Mouse (Mus musculus) neural tube, embryonic 15.5 days (tissue): ENCODE measurements around the gene Tra2a. TPM values are rescaled to one million over a fixed set of nuclear protein-coding genes. Genes with fewer than 3 reads are reported as not detected.

Source experiments
- ATAC-seq: fragments of 200-750 bp; cut with Nextera tagmentation; 2 replicates; pipeline ENCODE4 v1.8.0; 2017; ENCODE audit warnings: mild to moderate bottlenecking, moderate TSS enrichment, moderate library complexity; ENCODE audit not compliant: low FRiP score
- H3K27ac ChIP-seq: fragments of 300-500 bp; sonication (generic); replicated peaks from 2 replicates; pipeline ENCODE4 v1.5.1; 2015; ENCODE audit warnings: mild to moderate bottlenecking, inconsistent platforms
- H3K27me3 ChIP-seq: fragments of 300-500 bp; sonication (generic); replicated peaks from 2 replicates; pipeline ENCODE4 v1.6.1; 2015; ENCODE audit warnings: inconsistent platforms
- H3K36me3 ChIP-seq: fragments of 300-500 bp; sonication (generic); 2 replicates; pipeline ENCODE4 v1.6.1; 2015; ENCODE audit warnings: inconsistent platforms
- H3K4me1 ChIP-seq: fragments of 300-500 bp; sonication (generic); 2 replicates; pipeline ENCODE4 v1.6.1; 2015; ENCODE audit warnings: inconsistent platforms
- H3K4me2 ChIP-seq: fragments of 300-500 bp; sonication (generic); 2 replicates; pipeline ENCODE4 v1.6.1; 2015; ENCODE audit warnings: inconsistent platforms, mild to moderate bottlenecking, moderate library complexity
- H3K4me3 ChIP-seq: fragments of 300-500 bp; sonication (generic); replicated peaks from 2 replicates; pipeline ENCODE4 v1.5.1; 2015; ENCODE audit warnings: mild to moderate bottlenecking, inconsistent platforms
- H3K9ac ChIP-seq: fragments of 300-500 bp; sonication (generic); replicated peaks from 2 replicates; pipeline ENCODE4 v1.6.1; 2015; ENCODE audit warnings: mild to moderate bottlenecking, inconsistent platforms
- H3K9me3 ChIP-seq: fragments of 300-500 bp; sonication (generic); replicated peaks from 2 replicates; pipeline ENCODE4 v1.6.1; 2016; ENCODE audit warnings: inconsistent platforms
- WGBS: fragments of 180-500 bp; shearing (Covaris S2); methylation state at CpG from one replicate; pipeline ENCODE4 v1.1.7; 2015; ENCODE audit warnings: mixed read lengths; 5-methylcytosine and 5-hydroxymethylcytosine counted together
- polyA plus RNA-seq: library from polyadenylated mRNA; unstranded; fragments of >200 nt; fragmentation: Nextera tagmentation; extraction: Ambion mirVana; gene quantifications from 2 replicates; pipeline ENCODE4 v1.2.1, GENCODE M21; 2015

Tra2a gene
- polyA plus RNA-seq, 1 experiment from 2014 or later: 109 TPM

DNA sequence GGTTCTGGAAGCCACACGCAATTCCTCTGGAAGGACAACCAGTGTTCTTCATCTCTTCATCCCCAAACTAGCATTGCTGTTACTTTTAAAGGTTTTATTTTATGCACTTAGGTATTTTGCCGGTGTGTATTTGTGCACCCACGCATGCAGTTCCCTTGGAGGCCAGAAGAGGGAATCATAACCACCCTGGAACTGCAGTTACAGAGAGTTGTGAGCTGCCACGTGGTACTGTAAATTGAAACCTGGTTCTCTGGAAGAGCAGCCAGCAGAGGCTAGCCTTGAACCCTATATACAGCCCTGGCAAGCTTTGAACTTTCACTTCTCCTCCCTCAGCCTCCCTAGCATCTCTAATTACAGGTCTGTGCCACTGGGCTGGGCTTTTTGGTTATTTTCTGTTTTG is 30.5 kb downstream of the Tra2a start:
- Histone ChIP-seq H3K27ac (no peak overlapping the region), H3K4me2 (no peak overlapping the region), H3K36me3 (no peaks in the 10 kb centered on the region), H3K4me3 (no peak overlapping the region), H3K9me3 (peaks cover 3% of the 10 kb centered on the region), H3K27me3 (no peaks in the 10 kb centered on the region), H3K4me1 (no peaks in the 10 kb centered on the region), H3K9ac (no peak overlapping the region)
- WGBS: 58% methylated on average over 4 of the region's 4 CpGs
- no peak for ATAC-seq

DNA sequence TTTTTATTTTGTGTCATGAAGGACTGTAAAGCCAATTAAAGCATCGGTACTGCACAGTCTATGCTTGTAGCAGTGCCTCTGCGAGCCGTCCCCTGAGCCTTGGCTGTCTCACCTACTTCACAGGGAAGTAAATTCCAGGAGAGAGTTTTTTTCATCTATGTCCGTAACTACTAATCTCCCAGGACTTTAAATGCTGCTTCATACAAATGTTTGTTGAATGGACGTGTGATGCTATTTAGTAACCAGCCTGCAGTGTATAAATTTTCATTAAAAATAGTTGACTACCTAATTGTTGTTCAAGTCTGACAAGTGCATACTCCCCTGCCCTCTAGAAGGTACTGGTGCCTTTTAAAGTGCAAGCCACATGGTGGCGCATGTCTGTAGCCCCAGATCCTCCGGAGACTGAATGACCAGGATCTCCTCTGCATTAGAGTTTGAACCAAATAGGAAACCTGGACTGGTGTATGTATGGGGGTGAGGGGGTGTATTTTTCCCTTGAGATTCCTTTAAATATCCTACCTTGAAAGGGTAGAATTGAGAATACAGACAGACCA is 35.6 kb downstream of the Tra2a start:
- peaks cover 3% of the 10 kb centered on the region for H3K4me1 ChIP-seq
- H3K9ac ChIP-seq: no peak overlapping the region
- no peak for ATAC-seq
- H3K9me3 ChIP-seq: no peaks in the 10 kb centered on the region
- no peak overlapping the region for H3K4me3 ChIP-seq
- H3K36me3 ChIP-seq: no peaks in the 10 kb centered on the region
- H3K27me3 ChIP-seq: no peaks in the 10 kb centered on the region
- H3K4me2 ChIP-seq: no peak overlapping the region
- no peak overlapping the region for H3K27ac ChIP-seq
- WGBS: 15% methylated on average over 7 of the region's 7 CpGs

DNA sequence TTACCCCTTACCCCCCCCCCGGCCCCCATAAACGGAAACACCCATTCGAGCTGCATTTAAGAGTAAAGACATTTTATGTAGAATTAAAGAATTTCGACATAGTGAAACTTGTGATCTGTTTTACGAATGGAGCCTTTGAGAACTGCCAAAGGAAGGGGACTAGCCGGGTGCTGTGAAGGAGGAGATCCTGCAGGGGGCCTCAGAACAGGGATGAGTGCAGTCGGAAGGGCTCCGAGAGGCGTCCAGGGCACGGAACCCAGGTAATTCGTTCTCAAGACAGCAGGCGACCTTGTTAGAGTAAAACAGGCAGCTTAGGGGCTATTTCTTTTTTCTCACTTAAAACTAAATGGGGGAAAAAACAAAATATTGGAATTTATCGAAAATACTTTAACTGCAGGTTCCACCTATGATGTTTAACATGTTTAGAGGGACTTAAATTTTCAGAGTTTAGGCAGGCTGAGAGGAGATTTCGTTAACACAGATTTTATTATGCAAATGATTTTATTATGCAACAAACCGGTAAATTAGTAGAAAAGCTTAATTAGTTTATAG is 36.6 kb downstream of the Tra2a start:
- no peak overlapping the region for H3K9ac ChIP-seq
- H3K27ac ChIP-seq: no peak overlapping the region
- H3K4me2 ChIP-seq: peak overlapping the region; percentile 33
- ATAC-seq: no peak; the same call in 1 of the 2 replicates
- H3K36me3 ChIP-seq: no peaks in the 10 kb centered on the region
- H3K27me3 ChIP-seq: no peaks in the 10 kb centered on the region
- H3K4me3 ChIP-seq: 0 out of 2 replicates have a peak overlapping the region, but pooled peaks have one; percentile 8
- H3K9me3 ChIP-seq: no peaks in the 10 kb centered on the region
- WGBS: 6% methylated on average over 15 of the region's 15 CpGs
- peaks cover 3% of the 10 kb centered on the region for H3K4me1 ChIP-seq

DNA sequence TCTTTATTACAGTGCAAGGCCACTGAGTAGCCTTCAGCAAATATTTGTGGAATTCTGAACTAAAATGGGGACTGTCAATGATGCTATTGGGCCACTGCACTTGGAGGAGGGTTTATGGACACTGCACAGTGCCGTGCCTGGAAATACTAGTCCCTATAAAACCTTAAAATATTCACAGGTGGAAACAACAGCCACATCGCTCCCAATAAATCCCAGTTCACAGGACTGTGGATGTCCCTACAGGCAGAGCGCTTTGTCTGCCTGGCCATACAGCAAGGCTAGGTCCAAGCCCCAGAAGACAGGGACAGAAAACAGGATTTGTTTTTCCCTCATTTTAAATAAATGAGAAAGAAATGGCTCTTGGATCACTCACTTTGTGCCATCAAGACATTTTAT is 38.1 kb downstream of the Tra2a start:
- H3K9me3 ChIP-seq: no peaks in the 10 kb centered on the region
- H3K27me3 ChIP-seq: no peaks in the 10 kb centered on the region
- no peak for ATAC-seq
- H3K4me3 ChIP-seq: no peak overlapping the region
- 47% methylated on average over 3 of the region's 3 CpGs for WGBS
- no peaks in the 10 kb centered on the region for H3K36me3 ChIP-seq
- H3K4me2 ChIP-seq: no peak overlapping the region
- no peak overlapping the region for H3K9ac ChIP-seq
- peaks cover 3% of the 10 kb centered on the region for H3K4me1 ChIP-seq
- H3K27ac ChIP-seq: no peak overlapping the region

DNA sequence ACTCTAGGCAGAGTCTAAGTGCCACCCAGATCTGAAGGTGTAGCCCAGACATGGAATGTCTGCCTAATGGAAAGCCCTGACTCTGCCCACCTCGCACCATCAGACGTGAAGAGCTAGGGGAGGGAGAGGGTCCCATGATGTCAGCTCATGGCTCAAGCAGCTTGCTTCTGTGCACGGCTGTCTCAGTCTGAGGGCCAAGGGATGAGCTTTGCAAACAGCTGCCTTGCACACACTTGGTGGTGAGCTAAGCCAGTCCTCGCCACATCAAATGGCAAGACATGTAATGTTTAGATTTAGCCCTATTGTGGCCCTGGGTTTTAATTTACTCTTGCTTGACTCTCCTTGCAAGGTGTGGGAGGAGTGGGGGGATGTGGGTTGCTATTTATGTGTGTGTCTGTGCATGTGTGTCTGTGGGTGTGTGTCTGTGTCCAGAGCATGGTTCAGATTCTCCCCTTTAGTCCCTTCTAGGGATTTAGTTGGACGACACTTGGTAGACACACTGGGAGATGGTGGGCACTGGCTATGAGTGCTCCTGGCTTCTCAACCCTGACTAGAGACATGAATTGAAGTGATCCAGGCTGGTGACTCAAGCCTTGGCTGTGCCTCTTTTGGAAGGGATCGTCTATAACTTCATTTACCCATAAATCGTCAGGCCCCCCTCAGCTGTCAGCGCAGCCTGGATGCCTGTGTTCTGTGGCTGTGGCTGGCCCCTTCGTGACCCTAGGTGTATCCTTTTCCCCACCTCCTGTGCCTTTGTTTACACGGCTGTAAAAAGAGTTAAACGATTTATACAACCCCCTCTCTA is 38.7 kb downstream of the Tra2a start:
- Histone ChIP-seq H3K36me3 (no peaks in the 10 kb centered on the region), H3K27ac (no peak overlapping the region), H3K4me2 (no peak overlapping the region), H3K9ac (no peak overlapping the region), H3K4me1 (peaks cover 3% of the 10 kb centered on the region), H3K27me3 (no peaks in the 10 kb centered on the region), H3K9me3 (no peaks in the 10 kb centered on the region), H3K4me3 (no peak overlapping the region)
- WGBS: 35% methylated on average over 11 of the region's 11 CpGs
- no peak for ATAC-seq

DNA sequence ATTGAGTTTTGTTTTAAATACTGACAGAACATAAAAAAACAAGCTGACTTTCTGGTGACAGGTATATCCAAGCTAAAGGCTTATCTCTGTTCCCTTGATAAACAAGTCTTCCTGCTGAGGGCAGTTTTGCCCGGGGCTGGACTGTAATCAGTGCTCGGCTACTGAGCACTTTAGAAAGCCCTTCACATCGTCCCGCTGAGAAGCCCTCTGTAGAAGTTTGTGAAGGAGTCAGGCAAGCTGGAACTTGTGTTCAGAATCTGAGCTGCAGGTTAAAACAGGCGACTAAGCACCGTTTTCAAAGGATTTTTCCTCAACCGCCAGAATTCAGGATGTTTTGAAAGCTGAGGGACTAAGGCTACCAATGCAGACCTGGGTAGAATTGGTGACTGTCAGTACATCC is 41.9 kb downstream of the Tra2a start:
- Histone ChIP-seq H3K4me2 (no peak overlapping the region), H3K9me3 (no peaks in the 10 kb centered on the region), H3K4me3 (no peak overlapping the region), H3K27ac (no peak overlapping the region), H3K36me3 (no peaks in the 10 kb centered on the region), H3K27me3 (no peaks in the 10 kb centered on the region), H3K9ac (no peak overlapping the region), H3K4me1 (peaks cover 9% of the 10 kb centered on the region)
- ATAC-seq: no peak
- 5% methylated on average over 7 of the region's 7 CpGs for WGBS

DNA sequence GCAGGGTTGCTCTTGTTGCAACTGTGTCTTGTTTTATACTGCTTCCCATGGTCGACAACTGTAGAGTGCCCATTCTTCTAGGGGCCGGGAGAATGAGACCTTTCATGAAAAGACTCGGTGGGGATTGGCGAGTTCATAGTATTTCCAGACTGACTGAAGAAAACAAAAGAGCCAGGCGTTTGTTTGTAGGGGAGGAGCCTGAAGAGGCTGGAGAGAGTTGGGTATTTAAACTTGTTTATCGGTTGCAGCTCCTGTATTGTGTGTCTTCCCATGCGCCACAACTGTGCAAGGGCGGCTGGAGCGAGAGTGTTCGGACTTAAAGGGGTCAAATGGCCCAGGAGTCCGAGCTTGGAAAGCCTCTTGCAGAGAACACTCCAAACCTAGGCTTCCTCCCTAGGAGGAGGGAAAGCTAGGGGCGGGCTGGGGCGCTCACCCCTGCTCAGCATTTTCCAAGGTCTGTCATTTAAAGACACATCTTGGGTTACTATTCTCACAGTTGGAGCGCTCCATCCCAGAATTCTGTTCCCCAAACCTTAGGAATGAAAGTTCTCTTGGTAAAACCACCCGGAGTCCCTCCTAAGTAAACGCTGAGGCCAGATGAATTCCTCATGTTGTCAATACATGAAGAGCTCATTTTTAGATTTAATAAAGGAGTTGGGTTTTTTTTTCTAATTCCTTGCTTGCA is 43.8 kb downstream of the Tra2a start:
- Histone ChIP-seq H3K36me3 (no peaks in the 10 kb centered on the region), H3K4me2 (no peak overlapping the region), H3K27ac (no peak overlapping the region), H3K4me1 (peaks cover 16% of the 10 kb centered on the region), H3K9ac (no peak overlapping the region), H3K4me3 (no peak overlapping the region), H3K27me3 (no peaks in the 10 kb centered on the region), H3K9me3 (no peaks in the 10 kb centered on the region)
- WGBS: 3% methylated on average over 16 of the region's 16 CpGs
- ATAC-seq: no peak

DNA sequence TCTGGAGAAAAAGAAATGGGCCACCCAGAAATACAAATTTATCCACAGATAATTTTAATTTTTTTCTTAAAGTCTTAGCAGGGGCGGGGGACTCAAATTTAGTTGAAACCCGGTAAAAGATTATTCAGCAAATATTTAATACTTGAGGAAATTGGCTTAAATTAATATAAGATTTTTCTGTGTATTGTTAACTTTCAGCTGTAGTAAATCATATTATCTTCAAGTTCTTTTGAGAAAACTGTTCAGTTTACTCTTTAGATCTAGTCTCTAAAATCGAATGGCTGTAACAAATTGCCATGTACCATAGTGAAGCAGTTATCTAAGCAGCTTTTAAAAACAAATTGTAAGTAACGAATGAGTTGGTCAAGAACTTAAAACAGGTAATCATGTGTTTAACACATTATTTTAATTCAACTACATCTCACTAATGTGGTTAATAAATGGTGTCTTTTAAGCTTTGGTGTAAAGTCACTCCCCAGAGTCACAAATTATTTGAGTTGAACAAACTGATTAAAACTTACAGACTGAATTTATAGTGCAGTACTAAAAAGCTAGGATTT is 44.8 kb downstream of the Tra2a start:
- no peak overlapping the region for H3K4me3 ChIP-seq
- H3K4me1 ChIP-seq: peaks cover 16% of the 10 kb centered on the region
- no peak overlapping the region for H3K4me2 ChIP-seq
- no peak overlapping the region for H3K9ac ChIP-seq
- WGBS: 12% methylated on average over 4 of the region's 4 CpGs
- no peaks in the 10 kb centered on the region for H3K9me3 ChIP-seq
- ATAC-seq: no peak
- no peak overlapping the region for H3K27ac ChIP-seq
- no peaks in the 10 kb centered on the region for H3K36me3 ChIP-seq
- H3K27me3 ChIP-seq: no peaks in the 10 kb centered on the region

DNA sequence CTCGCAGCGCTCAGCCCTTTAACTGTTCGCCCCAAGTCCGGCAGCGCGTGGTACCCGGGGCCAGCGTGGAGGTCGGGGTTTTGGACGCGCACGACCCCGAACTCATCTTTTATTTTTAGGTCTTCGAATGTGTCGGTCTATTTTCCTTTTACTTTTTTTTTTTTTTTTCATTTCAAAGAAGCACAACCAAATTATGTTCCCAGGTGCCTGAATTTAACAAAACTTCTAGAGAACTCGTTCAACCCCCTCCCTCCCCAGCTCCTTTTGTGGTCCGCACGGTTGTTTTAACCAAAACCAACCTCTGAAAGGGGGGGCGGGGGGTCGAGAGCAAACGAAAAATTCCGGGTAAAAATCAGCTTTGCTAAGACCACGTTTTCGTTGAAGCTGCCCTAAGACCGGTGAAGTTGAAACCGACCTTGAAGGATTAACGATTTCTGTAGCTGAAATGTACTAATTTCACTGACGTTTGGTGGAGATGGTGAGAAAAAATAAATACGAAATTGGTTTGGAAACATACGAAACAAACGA is 45.5 kb downstream of the Tra2a start:
- no peak overlapping the region for H3K9ac ChIP-seq
- no peak overlapping the region for H3K27ac ChIP-seq
- WGBS: under 1% methylated on average over 31 of the region's 31 CpGs

DNA sequence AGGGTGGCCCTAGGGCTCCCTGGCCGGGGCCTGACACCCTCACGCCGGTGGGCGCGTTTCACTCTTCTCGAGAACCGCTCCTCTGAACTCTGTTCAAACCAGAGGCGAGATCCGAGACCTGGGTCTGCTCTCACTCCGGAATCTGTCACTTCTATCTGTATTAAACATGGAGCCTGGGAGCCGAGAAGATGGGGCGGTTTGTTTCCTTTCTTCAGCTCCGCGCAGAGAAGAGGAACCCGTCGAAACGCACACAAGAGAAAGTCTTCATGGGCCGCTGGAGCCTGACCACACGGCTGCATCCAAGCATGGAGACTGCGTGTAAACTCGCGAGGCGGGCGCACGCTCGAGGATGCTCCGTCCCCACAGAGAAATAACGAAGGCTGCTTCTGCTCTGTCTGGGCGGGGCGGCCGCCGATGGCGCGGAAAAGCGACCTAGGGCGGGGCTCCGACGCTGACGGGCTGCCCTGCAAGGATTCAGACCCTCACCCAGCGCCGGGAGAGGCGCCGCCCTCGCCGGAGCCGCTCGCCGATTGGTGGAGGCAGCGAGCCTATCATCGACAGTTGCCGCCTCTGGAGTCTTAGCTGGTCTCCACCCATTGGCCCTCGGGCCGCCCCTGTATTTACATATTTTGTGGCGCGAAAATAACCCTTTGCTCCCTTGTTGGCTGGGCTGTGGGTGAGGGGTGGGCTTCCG is 46.1 kb downstream of the Tra2a start:
- H3K9me3 ChIP-seq: no peaks in the 10 kb centered on the region
- H3K27ac ChIP-seq: peak overlapping the region; percentile 72
- H3K27me3 ChIP-seq: no peaks in the 10 kb centered on the region
- ATAC-seq: peak; percentile 91
- WGBS: under 1% methylated on average over 56 of the region's 56 CpGs
- peak overlapping the region; percentile 83 for H3K4me2 ChIP-seq
- H3K4me3 ChIP-seq: peak overlapping the region; percentile 58
- H3K9ac ChIP-seq: peak overlapping the region; percentile 42
- H3K36me3 ChIP-seq: no peaks in the 10 kb centered on the region
- H3K4me1 ChIP-seq: peaks cover 25% of the 10 kb centered on the region

More for the DNA sequence above, 45.5 kb downstream of the Tra2a start:
- ATAC-seq: no peak
- Histone ChIP-seq H3K4me3 (peak overlapping the region; percentile 58), H3K27me3 (no peaks in the 10 kb centered on the region), H3K4me2 (peak overlapping the region; percentile 83), H3K9me3 (no peaks in the 10 kb centered on the region), H3K36me3 (no peaks in the 10 kb centered on the region), H3K4me1 (peaks cover 19% of the 10 kb centered on the region)
